Mouse (Mus musculus): ENCODE results near the gene Sh2b1. TPM values are rescaled to one million over a fixed set of nuclear protein-coding genes. Genes with fewer than 3 reads are reported as not detected.

The Sh2b1 gene
- total RNA-seq, 2 experiments from 2014 or later, result 49.2 to 51.0 TPM

DNA sequence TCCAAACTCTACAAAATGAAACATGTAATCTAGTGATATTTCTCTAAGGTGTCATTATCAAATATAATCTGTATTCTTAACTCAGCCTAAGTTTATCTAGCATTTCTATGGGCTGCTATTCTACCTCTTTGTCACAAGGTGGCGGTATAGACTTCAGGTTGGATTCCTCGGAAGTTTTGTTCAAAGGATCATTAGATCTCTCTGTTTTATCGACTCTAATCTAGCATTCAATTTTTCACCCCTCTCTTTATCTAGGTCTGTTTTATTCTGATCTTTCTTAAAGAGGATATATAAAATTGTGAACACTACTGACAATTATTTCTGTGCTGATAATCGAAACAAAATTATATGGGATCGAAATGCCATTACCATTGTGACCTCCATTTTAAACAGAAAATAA lies 6.5 kb upstream of the Sh2b1 start:
- DNase-seq (ENCODE audit: low spot score), result no peak

DNA sequence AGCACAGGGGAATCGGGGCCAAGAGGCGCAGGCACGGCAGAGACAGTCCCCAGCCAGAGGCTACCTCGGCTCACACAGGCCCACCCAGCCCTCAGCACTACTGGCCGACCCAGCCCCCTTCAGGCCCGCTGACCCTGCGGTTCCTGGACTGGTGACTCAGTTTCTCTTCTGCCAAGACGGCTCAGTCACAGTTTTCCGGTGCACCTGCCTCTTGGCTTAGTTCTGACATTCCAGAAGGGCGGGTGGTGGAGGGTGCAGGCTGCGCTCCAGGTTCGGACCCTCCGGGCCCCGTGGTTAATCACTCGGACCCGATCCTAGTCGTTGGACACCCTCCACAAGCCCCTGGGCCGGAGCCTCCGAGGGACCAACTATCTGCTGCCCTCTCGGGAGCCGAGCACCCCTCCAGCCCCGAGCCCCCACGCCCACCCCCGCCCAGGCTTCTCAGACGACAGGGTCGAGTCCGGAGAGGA lies 703 bp downstream of the Sh2b1 start:
- no peak for DNase-seq (ENCODE audit: low spot score)

DNA sequence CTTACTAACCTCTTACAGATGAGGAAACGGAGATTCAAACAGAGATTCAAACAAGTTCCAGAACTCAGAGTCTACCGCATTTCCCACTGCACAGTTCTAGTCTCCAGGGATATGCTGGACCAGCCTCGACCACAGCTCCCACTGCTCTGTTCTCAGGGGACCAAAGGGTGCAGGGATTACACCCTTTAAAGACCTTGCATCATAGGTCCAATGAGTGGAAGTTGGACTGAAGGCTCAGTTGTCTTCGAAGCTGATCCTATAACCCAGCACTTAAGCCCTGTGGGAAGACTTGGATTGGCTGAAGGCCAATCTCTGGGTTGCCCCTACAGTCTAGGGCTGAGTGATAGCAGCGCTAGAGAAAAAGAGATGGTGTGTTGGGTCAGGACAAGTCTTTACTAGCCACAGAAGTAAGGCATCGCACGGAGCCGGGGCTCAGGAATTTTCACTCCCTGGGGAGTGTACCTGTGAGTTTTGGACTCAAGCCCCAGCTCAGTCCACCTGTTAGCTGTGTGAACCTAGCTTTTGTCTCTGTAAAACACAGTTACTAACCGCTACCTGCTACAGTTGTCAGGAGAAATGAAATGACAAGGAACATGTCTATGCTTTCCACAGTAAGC lies 1.6 kb downstream of the Sh2b1 start:
- DNase-seq (ENCODE audit: low spot score), result no peak

DNA sequence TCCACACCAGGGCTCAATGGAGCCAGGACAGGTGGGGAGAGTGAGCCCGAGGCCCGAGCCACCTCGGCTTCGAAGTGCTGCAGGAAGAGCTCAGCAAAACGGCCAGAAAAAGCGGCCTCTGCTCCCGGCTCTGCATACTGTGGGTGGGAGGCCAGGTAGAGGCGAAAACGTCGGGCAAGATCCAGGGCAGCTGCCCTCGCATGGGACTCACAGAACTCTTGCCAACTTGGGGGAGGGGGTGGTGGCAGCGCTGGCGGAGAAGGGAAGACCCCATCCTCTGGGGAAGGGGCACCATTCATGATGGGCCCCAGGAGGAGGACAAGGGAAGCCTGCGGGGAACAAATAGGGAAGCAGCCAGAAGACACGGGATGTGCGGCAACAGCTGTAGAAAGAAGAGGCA lies 2.5 kb downstream of the Sh2b1 start:
- no peak for DNase-seq (ENCODE audit: low spot score)

DNA sequence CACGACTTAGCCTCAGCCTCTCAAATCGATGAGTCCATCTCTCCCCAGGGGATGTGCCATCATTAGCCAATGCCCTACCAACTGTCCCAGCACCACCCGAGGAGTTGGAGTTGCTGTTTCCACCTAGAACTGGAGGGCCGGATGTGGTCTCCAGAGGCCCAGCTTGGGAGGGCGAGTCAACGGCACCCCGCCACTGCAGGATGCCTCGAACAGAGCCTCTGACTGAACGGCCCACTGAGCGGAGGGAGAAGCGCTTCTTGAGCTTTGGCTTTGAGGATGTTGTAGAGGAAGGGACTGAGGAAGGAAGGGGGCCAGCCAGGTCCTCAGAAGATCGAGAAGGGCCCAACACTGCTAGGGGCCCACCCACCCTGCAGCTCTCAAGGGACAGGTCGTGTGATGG lies 2.9 kb downstream of the Sh2b1 start:
- DNase-seq (ENCODE audit: low spot score), result no peak

DNA sequence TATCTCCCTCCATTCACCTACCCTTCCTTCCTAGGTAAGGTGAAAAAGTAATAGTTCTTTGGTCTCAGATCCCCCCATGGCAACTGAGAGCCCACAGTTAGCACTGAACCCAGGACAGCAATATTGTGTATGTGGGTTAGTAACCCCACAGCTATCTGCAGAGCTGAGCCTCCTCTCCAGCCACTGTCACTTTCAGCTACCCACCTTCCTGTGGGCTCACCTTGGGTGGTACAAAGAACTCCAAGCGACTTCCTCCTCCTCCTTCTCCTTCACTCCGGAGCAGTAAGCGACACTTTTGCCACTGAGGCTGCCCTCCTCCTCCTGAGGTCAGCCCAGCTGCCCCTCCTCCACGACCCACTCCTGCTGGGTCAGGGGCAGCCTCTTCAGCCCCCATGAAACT lies 3.4 kb downstream of the Sh2b1 start:
- DNase-seq (ENCODE audit: low spot score), result no peak

DNA sequence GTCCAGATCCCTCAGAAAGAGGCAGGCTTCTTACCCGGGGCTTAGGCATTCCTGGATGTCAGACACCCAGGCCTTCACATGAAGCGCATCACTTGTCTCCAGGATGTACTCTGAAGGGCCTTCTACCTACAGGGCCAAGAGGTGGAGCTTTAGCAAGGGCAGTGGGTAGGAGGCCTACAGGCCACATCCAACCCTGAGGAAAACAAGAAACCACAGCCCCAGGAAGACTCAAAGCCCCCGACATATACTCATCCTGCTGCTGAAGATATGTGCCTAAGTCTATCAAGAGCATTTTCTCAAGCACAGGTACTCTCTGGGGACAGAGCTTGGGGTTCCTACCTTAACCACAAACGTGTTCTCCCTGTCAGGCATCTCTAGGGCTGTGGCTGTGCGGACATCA lies 3.9 kb downstream of the Sh2b1 start:
- DNase-seq (ENCODE audit: low spot score), result no peak

DNA sequence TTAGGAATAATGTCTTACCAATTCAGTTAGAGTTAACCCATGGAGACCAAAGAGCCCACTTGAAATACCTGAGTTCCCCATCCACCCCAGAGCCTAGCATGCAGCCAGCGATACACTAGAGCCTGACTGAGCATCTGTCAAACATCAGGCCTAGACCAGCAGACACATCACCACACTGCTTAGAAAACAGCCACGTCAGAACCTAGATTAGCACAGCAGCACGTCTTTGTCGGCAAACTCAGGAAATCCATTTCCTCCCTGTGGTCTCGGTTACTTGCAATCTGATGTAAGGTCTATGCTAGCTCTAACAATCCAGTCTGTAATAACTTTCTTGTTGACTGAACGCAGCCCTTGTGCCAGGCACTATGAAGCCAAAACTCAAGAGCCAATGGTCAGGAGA lies 5.1 kb downstream of the Sh2b1 start:
- DNase-seq (ENCODE audit: low spot score), result no peak

DNA sequence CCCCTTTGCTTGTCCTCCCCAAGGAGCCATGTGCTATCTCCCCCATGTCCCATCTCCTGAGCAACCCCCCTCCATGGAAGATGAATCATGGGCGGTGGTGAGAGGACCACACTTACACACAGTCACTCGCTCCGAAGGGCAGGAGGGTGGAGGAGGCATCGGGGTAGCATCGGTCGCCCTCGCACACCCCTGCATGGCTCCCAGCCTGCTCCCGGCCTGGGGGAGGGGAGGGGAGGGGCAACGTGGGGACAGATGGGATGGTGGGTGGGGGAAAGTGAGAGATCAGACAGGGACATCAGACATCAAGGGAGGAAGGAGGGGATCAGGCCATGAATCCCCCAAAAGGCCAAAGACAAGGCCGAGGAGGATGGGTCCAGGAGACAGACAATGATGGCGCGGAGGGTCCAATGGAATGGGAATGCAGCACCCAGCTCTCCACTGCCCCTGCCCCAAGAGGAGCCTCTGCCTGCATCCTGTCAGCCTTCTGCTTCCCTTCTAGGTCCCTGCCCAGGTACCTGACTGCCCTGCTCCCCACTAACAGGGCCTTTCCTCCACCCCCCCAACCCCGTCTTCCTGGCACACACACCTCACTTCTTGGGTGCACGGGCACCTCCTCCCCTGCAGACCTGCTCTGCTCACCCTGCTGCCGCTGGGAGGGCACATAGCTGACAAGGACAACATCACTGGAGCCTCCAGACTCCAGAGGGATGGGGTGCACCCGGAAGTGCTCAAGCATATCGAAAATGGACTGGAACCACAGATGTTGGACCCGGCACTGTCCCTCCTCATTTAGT lies 7.2 kb downstream of the Sh2b1 start:
- no peak for DNase-seq (ENCODE audit: low spot score)

DNA sequence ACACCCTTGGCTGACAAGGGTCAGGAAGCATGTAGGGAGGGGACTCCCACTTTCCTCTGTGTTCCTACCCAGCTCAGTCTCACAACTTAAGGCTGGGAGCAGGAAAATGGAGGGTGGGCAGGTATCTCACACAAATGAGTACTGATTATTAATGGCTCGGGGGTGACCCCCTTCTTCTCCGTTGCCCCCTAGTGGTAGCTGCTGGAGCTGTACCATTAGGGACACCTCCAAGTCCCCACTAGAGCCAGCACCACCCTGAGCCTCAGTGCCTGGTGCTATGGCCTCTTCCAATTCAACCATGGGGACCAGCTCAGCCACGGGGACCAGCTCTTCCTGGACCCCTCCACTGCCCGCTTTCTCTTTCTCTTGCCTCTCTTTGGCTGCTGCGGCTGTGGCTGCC lies 8.0 kb downstream of the Sh2b1 start:
- DNase-seq (ENCODE audit: low spot score), result no peak

DNA sequence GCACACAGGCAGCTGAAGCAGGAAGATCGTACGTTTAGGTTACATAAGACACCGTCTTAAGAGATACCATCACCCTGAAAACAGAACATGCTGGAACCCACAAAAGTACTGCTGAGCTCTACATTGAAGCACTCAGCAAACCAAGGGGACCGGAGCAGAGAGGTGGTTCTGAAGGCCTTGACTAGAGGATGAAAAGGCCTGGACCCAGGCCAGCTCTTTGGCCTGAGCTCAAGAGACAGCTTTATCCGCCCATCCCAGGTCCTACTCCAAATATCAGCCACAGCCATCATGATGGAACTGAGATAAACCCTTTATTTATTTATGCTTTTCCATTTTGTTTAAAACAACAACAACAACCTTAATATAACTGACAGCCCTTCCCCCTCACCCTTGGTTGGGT lies 8.5 kb downstream of the Sh2b1 start:
- no peak for DNase-seq (ENCODE audit: low spot score)

DNA sequence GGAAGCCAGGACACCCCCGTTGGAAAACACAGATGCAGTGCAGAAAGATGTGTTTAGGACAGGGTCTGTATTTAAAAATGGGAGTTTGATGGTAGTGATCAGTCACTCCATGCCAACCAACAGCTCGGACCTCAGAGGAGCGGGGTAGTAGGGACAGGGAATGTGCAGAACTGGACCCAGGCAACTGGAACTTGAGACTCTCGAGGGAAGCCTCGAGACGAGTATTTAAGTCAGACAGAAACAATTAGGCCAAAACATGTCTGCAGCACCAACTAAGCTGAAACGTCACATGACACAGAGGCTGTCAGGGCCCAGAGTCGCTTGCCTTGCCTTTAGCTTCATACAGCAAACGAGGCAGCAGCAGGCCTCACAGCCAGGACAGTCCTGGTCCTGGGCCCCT lies 9.1 kb downstream of the Sh2b1 start:
- no peak for DNase-seq (ENCODE audit: low spot score)

DNA sequence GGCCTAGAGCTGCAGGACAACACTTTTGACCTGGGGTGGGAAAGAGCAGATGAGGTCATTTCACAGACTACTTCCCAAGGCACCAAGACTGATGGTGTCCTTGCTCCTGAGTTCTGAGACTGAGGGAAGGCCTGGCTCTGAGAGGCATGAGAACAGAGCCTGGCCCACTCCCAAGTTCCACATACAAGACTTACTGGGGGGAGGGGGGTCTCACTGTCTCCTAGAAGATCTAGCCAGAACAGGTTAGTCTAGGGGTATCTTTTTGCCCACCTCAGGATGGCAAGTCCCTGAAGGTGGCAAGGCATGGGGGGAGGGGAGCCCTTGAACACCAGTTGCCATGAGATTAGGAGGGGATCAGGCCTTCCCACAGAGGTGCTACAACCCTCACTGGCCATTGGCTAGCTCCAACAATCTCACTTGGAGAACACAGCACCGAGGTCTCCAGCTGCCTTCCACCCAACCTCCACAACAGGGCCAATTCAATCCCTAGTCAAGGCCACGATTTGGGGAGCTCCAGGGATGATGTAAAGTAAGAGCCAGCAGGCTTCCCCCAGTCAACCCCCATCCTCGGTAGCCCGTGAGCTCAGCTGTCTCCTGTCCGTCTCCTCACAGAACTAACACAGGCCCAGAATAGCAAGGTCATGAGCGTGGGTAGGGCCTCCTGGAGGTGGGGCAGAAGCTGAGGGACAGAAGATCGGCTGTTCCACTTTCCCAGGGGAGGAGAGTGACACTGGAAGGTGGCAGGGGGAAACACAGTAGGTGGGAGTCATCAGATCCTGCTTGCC lies 9.8 kb downstream of the Sh2b1 start:
- peak; percentile 87 for DNase-seq (ENCODE audit: low spot score)

DNA sequence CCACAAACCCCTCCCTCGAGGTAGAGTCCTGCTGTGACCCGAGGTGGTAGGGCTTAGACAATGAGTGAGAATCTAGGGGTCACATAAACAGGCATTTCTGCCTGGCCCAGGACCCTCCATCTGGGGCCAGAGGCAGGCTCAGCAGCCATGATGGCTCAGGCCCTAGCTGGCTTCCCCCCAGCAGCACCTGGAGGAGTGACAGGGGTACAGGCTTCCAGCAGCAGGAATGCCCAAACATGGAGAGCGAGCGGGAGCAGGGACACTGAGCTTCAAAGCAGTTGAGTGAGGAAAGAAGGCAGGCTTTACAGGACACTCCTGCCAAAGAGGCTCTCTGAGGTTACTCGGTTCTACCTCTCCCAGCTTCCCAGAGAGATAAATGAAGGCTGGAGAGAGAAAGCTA lies 10.4 kb downstream of the Sh2b1 start:
- DNase-seq (ENCODE audit: low spot score), result peak; percentile 75

DNA sequence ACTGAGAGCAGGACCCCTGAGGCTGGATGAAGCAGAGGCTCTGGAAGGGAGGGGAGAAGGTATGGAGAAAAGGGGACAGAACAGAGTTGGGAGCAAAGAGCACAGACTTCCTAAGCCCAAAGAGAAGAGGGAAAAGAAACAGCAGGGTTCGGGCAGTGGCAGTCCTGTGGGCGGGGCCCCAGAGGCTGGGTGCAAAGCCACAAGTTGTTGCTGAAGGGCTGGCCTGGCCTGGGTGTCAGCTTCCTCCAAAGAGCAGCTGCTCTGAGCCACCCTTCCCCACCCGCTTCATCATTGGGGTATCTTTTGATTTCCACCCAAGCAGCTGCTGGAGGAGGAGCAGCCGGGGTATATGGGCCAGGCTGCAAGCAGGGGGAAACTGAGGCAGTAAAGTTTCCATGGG lies 11.1 kb downstream of the Sh2b1 start:
- peak; percentile 84 for DNase-seq (ENCODE audit: low spot score)

DNA sequence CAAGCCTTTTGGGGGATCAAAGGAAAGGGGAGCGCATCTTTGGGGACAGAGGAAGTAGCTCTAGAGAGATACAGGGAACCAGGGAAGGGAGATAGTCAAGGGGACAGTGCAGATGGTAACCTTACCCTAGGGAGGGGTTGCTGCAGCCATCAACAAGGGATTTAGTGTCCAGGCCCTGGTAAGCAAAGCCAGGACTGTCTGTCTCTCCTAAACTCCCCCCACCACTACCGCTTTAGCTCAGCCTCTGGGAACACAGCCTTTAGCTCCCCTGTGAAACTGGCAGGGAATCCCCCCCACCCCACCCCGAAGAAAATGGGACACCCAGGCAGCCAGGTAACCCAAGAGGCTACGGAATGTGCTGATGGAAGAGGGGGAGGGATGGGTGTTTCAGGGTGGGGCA lies 11.7 kb downstream of the Sh2b1 start:
- DNase-seq (ENCODE audit: low spot score), result peak; percentile 71

DNA sequence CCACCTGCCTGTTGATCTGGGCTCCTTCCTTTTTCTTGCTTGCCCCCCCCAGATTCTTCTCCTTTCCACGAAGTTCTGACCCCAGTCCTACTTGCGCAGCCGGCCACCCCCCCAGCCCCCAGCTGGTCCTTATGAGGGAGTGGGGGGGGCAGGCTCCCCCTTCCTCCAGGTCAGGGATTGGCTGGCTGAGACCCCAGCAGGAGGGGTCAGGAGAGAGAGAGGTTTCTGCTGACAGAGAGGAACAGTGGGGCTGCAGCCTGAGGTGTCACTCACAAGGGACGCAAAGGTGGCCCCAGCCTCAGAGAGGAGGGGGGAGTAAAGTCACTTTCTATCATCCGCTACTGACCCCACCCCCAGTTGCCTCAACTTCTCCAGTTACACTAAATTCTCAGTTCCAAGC lies 12.2 kb downstream of the Sh2b1 start, which contains the start of gene Atp2a1:
Atp2a1 (minus strand) TSS at position 105 of the 400 bp plus-strand sequence.
- DNase-seq (ENCODE audit: low spot score), result peak; percentile 87

DNA sequence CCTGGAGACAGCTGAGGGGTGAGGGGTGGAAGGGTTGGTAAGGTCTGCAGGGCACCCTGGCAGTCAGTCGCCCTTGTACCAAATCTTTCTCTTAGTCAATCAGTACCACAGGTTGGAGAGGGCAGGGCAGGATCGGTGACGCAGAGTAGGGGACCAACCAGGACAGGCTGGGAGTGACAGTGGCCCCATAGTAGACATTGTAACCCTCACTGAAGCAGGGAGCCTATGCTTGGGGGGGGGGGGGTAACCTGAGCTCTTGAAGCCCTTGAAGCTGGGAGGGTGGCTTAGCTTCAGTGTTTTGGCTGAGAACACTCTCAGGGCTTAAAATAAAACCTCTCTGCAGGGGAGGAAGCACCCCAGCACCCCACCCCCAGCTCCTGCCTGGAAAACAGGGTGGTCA lies 13.6 kb downstream of the Sh2b1 start:
- DNase-seq (ENCODE audit: low spot score), result no peak

DNA sequence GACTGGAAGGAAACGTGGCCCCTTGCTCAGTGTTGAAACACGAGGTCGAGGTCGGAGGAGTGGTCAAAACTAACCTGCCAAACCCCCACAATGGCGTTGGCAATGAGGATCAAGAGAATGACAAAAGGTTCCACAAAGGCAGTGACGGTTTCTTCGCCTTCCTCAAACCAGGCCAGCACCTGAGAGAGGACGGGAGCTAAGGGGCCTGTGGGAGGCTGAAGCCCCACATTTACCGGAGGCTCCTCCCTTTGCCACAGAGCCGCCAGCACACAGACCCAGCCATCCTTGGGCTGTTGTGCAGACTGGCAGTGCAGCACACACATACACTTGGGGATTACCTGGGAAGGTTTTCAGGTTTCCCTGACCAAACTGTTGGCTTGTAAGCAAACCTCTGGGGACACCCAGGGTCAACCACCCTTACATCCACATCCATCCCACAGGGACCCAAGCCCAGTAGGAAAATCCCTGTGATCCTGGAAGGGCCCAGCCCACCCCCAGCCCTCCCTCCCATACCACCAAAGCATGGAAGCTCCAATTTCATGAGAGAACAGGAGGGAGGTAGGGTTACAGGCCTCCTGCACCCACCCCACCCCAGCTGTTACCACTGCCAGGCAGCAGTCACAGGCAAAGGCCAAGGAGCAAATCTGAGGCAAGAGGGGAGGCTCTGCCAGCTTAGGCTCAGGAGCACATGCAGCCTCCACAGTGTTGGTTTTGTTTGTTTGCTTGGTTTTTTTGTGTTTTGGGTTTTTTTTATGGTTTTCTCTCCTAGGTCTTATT lies 14.4 kb downstream of the Sh2b1 start:
- DNase-seq (ENCODE audit: low spot score), result no peak

DNA sequence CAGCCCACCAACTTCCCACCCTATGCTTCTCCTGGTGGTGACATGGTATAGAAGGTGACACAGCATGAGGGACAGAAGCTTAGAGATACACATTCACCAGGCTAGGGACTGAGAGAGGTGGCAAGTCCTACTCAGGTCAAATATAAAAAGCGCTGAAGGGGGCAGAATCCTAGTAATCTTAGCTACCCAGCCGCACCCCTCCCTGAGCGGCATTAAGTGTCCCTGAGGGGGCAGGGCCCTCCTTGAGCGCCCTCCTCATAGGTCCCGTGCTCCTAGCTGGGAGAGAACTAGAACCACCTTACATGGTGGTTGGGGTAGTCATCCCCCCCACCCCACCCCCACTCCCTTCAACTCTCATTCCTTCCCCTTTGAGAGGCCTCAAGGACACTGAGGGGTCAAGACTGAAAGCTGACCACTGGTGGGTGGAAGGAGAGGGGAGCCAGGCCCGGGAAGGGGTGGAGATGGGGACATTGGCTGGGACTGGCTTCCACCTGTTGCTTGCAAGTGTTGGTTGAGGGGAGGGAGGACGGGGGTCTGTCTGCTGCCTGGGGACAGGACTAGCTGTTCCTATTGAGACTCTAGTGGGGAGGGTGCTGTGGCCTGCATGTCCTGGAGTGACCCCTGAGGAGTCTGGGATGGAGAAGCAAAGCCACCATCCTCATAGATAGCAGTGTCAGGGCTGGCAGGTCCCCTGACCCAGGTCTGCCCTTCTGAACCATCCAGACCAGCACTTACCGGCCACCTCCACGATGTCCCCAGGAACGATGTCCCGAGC lies 16.2 kb downstream of the Sh2b1 start:
- DNase-seq (ENCODE audit: low spot score), result peak; percentile 86

DNA sequence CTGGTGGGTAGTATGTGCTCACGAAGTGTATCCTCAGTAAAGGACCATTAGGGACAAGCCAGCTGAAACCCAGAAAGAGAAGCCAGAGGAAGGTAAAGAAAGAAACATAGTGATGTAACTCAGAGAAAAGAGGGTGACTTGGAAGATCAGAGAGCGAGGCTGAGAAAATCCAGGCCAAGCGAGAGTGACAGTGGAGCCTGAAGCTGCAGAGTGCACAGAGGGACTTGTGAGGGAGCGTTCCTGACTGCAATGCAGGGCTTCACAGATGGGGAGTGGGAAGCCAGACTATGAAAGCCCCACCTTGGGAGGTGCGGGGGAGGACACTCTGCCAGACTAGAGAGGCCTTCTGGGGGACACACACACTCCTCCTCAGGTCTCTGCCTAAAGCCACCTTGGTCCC lies 17.0 kb downstream of the Sh2b1 start:
- no peak for DNase-seq (ENCODE audit: low spot score)

Measured in gastrocnemius, adult 18-20 months (tissue).